Comparison of ENCODE assay signal across 24 mouse cellular contexts in the genomic region with DNA sequence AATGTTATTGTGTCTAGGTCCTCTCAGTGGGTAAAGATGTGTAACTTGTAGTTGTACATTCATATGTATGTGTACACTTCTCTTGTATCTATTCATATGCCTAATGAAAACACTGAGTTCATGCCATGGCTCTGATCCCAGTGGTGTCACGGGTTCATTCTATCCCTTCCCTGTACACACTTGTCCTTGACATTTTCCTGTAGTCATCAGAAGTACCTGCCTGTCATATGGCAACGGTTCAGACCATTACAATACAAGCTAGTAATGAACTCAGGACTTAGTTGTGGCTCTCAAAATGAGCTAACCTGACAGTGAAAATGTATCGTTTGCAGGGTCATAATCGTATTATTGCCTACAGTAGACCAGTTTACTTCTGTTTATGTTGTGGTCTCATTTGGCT.
A peak's percentile ranks its signal among the peaks of the same experiment; 100 is the strongest.
DNase-seq lines count a peak whose midpoint lies in the region.
"Had no signal": no experiment of that assay in that cellular context is flagged by ENCODE, and none has a peak within 500 bp of the region (broad histone marks: within the 10 kb centered on the region; RNA-seq: fewer than 3 reads in every experiment).

No protein-coding gene starts in this region.

- peak; percentile 40 for DNase-seq in adrenal gland, postnatal 10 days
- no peak for DNase-seq in adrenal gland, adult 18-20 months (ENCODE audit: low spot score in 2 of 2)
- DNase-seq in heart, adult 8-10 months (ENCODE audit: low spot score): peak; percentile 32
- DNase-seq in heart, embryonic 10.5 days (ENCODE audit: low spot score): no peak
- DNase-seq in adrenal gland, postnatal 36 days: peak; percentile 28 to 45
- DNase-seq in right cerebral cortex, adult 2 months (ENCODE audit: low spot score in 2 of 2): no peak
- DNase-seq in left cerebral cortex, adult 8-10 months (ENCODE audit: low spot score in 2 of 2): no peak
- DNase-seq: cerebellum, adult 2 months; cerebellum, postnatal 14 days; forebrain, postnatal 0 days; gastrocnemius, postnatal 36 days; kidney, adult 8-10 months; kidney, postnatal 4 days; left cerebral cortex, postnatal 4 days; liver, postnatal 0 days; lung, postnatal 36 days; thymus, adult 2 months; thymus, postnatal 36 days had no signal

- H3K36me3 ChIP-seq in heart, embryonic 10.5 days: peaks cover 46% of the 10 kb centered on the region
- H3K36me3 ChIP-seq: liver, embryonic 12.5 days had no signal

- H3K27ac ChIP-seq in heart, embryonic 10.5 days: no peak overlapping the region
- H3K27ac ChIP-seq: forebrain, embryonic 12.5 days; heart, embryonic 13.5 days; kidney, postnatal 0 days; liver, embryonic 12.5 days had no signal

- H3K27me3 ChIP-seq in heart, embryonic 10.5 days (ENCODE audit: insufficient read depth, poor library complexity, severe bottlenecking): no peaks in the 10 kb centered on the region
- H3K27me3 ChIP-seq: forebrain, embryonic 12.5 days; heart, embryonic 13.5 days; liver, embryonic 12.5 days; Patski had no signal

- H3K4me3 ChIP-seq in heart, embryonic 10.5 days: no peak overlapping the region
- H3K4me3 ChIP-seq: erythroblast, embryonic 14.5 days; forebrain, embryonic 12.5 days; heart, embryonic 13.5 days; liver, embryonic 12.5 days had no signal

- 88% methylated on average over 4 of the region's 4 CpGs for WGBS in heart, embryonic 10.5 days

- H3K9me3 ChIP-seq in heart, embryonic 10.5 days: no peaks in the 10 kb centered on the region
- H3K9me3 ChIP-seq: forebrain, embryonic 12.5 days; heart, embryonic 13.5 days; liver, embryonic 12.5 days had no signal

- H3K4me1 ChIP-seq in heart, embryonic 10.5 days: peaks cover 11% of the 10 kb centered on the region
- H3K4me1 ChIP-seq: forebrain, embryonic 12.5 days; liver, embryonic 12.5 days had no signal

Comparison
In these comparisons a context has a peak if more than half of its experiments do, and no peak if none do; other contexts are left out.
1. DNase-seq: peak in adrenal gland, postnatal 10 days (single experiment), heart, adult 8-10 months (single experiment) and adrenal gland, postnatal 36 days (2 of 2); none in adrenal gland, adult 18-20 months (0 of 2), heart, embryonic 10.5 days (single experiment), right cerebral cortex, adult 2 months (0 of 2) and left cerebral cortex, adult 8-10 months (0 of 2).